Mouse (Mus musculus): Measurements from ENCODE around the gene Vwa1. TPM values are rescaled to one million over a fixed set of nuclear protein-coding genes. Genes with fewer than 3 reads are reported as not detected.
A peak's percentile ranks its signal among the peaks of the same experiment; 100 is the strongest.

Vwa1 gene
- polyA plus RNA-seq, 1 experiment, result 0.99 TPM

GRCm38 (mm10) chr4:155785246-155785645 lies 10.7 kb upstream of the Vwa1 start:
- no peaks in the 10 kb centered on the region for H3K27me3 ChIP-seq (ENCODE audit: control insufficient read depth, insufficient read depth, low read length, poor library complexity, severe bottlenecking)
- no peak for TF ChIP-seq EP300 (IDR thresholded peaks at IDR 0.05; ENCODE audit: insufficient read depth, low read depth, low read length)
- no peak for TF ChIP-seq POLR2A (IDR thresholded peaks at IDR 0.05; ENCODE audit: insufficient read depth, low read length)
- TF ChIP-seq CTCF (IDR thresholded peaks at IDR 0.05; ENCODE audit: low read depth, low read length), result no peak
- H3K9ac ChIP-seq (ENCODE audit: low read depth, poor library complexity, severe bottlenecking), result no peak overlapping the region
- H3K27ac ChIP-seq (ENCODE audit: insufficient read depth, low read length), result no peak overlapping the region
- H3K4me3 ChIP-seq (ENCODE audit: low read depth, low read length), result no peak overlapping the region
- H3K9me3 ChIP-seq (replicated peaks; ENCODE audit: control insufficient read depth, insufficient read depth, low read length, poor library complexity, severe bottlenecking), result no peaks in the 10 kb centered on the region
- no peaks in the 10 kb centered on the region for H3K36me3 ChIP-seq (ENCODE audit: control insufficient read depth, insufficient read depth, low read length, poor library complexity, severe bottlenecking)
- no peaks in the 10 kb centered on the region for H3K4me1 ChIP-seq (ENCODE audit: control insufficient read depth, insufficient read depth, low read length)

- Histone ChIP-seq H3K36me3 (ENCODE audit: control insufficient read depth, insufficient read depth, low read length, poor library complexity, severe bottlenecking) (no peaks in the 10 kb centered on the region), H3K27me3 (ENCODE audit: control insufficient read depth, insufficient read depth, low read length, poor library complexity, severe bottlenecking) (no peaks in the 10 kb centered on the region), H3K4me3 (ENCODE audit: low read depth, low read length) (peak overlapping the region; percentile 63), H3K9ac (ENCODE audit: low read depth, poor library complexity, severe bottlenecking) (peak overlapping the region; percentile 59), H3K9me3 (replicated peaks; ENCODE audit: control insufficient read depth, insufficient read depth, low read length, poor library complexity, severe bottlenecking) (no peaks in the 10 kb centered on the region), H3K4me1 (ENCODE audit: control insufficient read depth, insufficient read depth, low read length) (no peaks in the 10 kb centered on the region), H3K27ac (ENCODE audit: insufficient read depth, low read length) (no peak overlapping the region)
- TF ChIP-seq EP300 (IDR thresholded peaks at IDR 0.05; ENCODE audit: insufficient read depth, low read depth, low read length) (no peak), POLR2A (IDR thresholded peaks at IDR 0.05; ENCODE audit: insufficient read depth, low read length) (no peak), CTCF (IDR thresholded peaks at IDR 0.05; ENCODE audit: low read depth, low read length) (peak; percentile 37)
These were observed 9.7 kb upstream of the Vwa1 start for GRCm38 (mm10) chr4:155784081-155784701.

GRCm38 (mm10) chr4:155783486-155784080 lies 9.1 kb upstream of the Vwa1 start:
- no peaks in the 10 kb centered on the region for H3K27me3 ChIP-seq (ENCODE audit: control insufficient read depth, insufficient read depth, low read length, poor library complexity, severe bottlenecking)
- no peak overlapping the region for H3K27ac ChIP-seq (ENCODE audit: insufficient read depth, low read length)
- no peaks in the 10 kb centered on the region for H3K36me3 ChIP-seq (ENCODE audit: control insufficient read depth, insufficient read depth, low read length, poor library complexity, severe bottlenecking)
- no peaks in the 10 kb centered on the region for H3K9me3 ChIP-seq (replicated peaks; ENCODE audit: control insufficient read depth, insufficient read depth, low read length, poor library complexity, severe bottlenecking)
- H3K9ac ChIP-seq (ENCODE audit: low read depth, poor library complexity, severe bottlenecking), result peak overlapping the region; percentile 59
- no peaks in the 10 kb centered on the region for H3K4me1 ChIP-seq (ENCODE audit: control insufficient read depth, insufficient read depth, low read length)
- peak overlapping the region; percentile 63 for H3K4me3 ChIP-seq (ENCODE audit: low read depth, low read length)
- no peak for TF ChIP-seq EP300 (IDR thresholded peaks at IDR 0.05; ENCODE audit: insufficient read depth, low read depth, low read length)
- TF ChIP-seq CTCF (IDR thresholded peaks at IDR 0.05; ENCODE audit: low read depth, low read length), result no peak
- no peak for TF ChIP-seq POLR2A (IDR thresholded peaks at IDR 0.05; ENCODE audit: insufficient read depth, low read length)

GRCm38 (mm10) chr4:155780895-155781294 lies 6.4 kb upstream of the Vwa1 start:
- Histone ChIP-seq H3K27ac (ENCODE audit: insufficient read depth, low read length) (no peak overlapping the region), H3K36me3 (ENCODE audit: control insufficient read depth, insufficient read depth, low read length, poor library complexity, severe bottlenecking) (no peaks in the 10 kb centered on the region), H3K9me3 (replicated peaks; ENCODE audit: control insufficient read depth, insufficient read depth, low read length, poor library complexity, severe bottlenecking) (no peaks in the 10 kb centered on the region), H3K27me3 (ENCODE audit: control insufficient read depth, insufficient read depth, low read length, poor library complexity, severe bottlenecking) (no peaks in the 10 kb centered on the region), H3K4me1 (ENCODE audit: control insufficient read depth, insufficient read depth, low read length) (peaks cover 7% of the 10 kb centered on the region), H3K9ac (ENCODE audit: low read depth, poor library complexity, severe bottlenecking) (no peak overlapping the region), H3K4me3 (ENCODE audit: low read depth, low read length) (no peak overlapping the region)
- no peak for TF ChIP-seq POLR2A (IDR thresholded peaks at IDR 0.05; ENCODE audit: insufficient read depth, low read length)
- no peak for TF ChIP-seq EP300 (IDR thresholded peaks at IDR 0.05; ENCODE audit: insufficient read depth, low read depth, low read length)
- TF ChIP-seq CTCF (IDR thresholded peaks at IDR 0.05; ENCODE audit: low read depth, low read length), result no peak

- TF ChIP-seq POLR2A (IDR thresholded peaks at IDR 0.05; ENCODE audit: insufficient read depth, low read length) (no peak), CTCF (IDR thresholded peaks at IDR 0.05; ENCODE audit: low read depth, low read length) (no peak), EP300 (IDR thresholded peaks at IDR 0.05; ENCODE audit: insufficient read depth, low read depth, low read length) (no peak)
These were observed 5.0 kb upstream of the Vwa1 start for GRCm38 (mm10) chr4:155779498-155779897.

GRCm38 (mm10) chr4:155777816-155778215 lies 3.3 kb upstream of the Vwa1 start:
- peaks cover 7% of the 10 kb centered on the region for H3K4me1 ChIP-seq (ENCODE audit: control insufficient read depth, insufficient read depth, low read length)
- no peaks in the 10 kb centered on the region for H3K9me3 ChIP-seq (replicated peaks; ENCODE audit: control insufficient read depth, insufficient read depth, low read length, poor library complexity, severe bottlenecking)
- no peak overlapping the region for H3K4me3 ChIP-seq (ENCODE audit: low read depth, low read length)
- TF ChIP-seq POLR2A (IDR thresholded peaks at IDR 0.05; ENCODE audit: insufficient read depth, low read length) (no peak), CTCF (IDR thresholded peaks at IDR 0.05; ENCODE audit: low read depth, low read length) (no peak), EP300 (IDR thresholded peaks at IDR 0.05; ENCODE audit: insufficient read depth, low read depth, low read length) (no peak)
- no peaks in the 10 kb centered on the region for H3K27me3 ChIP-seq (ENCODE audit: control insufficient read depth, insufficient read depth, low read length, poor library complexity, severe bottlenecking)
- no peak overlapping the region for H3K27ac ChIP-seq (ENCODE audit: insufficient read depth, low read length)
- no peak overlapping the region for H3K9ac ChIP-seq (ENCODE audit: low read depth, poor library complexity, severe bottlenecking)
- H3K36me3 ChIP-seq (ENCODE audit: control insufficient read depth, insufficient read depth, low read length, poor library complexity, severe bottlenecking), result no peaks in the 10 kb centered on the region

More at GRCm38 (mm10) chr4:155779498-155779897, 5.0 kb upstream of the Vwa1 start:
- H3K27me3 ChIP-seq (ENCODE audit: control insufficient read depth, insufficient read depth, low read length, poor library complexity, severe bottlenecking), result no peaks in the 10 kb centered on the region
- H3K36me3 ChIP-seq (ENCODE audit: control insufficient read depth, insufficient read depth, low read length, poor library complexity, severe bottlenecking), result no peaks in the 10 kb centered on the region
- H3K27ac ChIP-seq (ENCODE audit: insufficient read depth, low read length), result no peak overlapping the region
- H3K9ac ChIP-seq (ENCODE audit: low read depth, poor library complexity, severe bottlenecking), result no peak overlapping the region
- H3K4me1 ChIP-seq (ENCODE audit: control insufficient read depth, insufficient read depth, low read length), result peaks cover 7% of the 10 kb centered on the region
- H3K4me3 ChIP-seq (ENCODE audit: low read depth, low read length), result no peak overlapping the region
- no peaks in the 10 kb centered on the region for H3K9me3 ChIP-seq (replicated peaks; ENCODE audit: control insufficient read depth, insufficient read depth, low read length, poor library complexity, severe bottlenecking)

Data from ES-Bruce4 (cell line).